8 mouse cellular contexts compared by ENCODE assay signal in the genomic region with DNA sequence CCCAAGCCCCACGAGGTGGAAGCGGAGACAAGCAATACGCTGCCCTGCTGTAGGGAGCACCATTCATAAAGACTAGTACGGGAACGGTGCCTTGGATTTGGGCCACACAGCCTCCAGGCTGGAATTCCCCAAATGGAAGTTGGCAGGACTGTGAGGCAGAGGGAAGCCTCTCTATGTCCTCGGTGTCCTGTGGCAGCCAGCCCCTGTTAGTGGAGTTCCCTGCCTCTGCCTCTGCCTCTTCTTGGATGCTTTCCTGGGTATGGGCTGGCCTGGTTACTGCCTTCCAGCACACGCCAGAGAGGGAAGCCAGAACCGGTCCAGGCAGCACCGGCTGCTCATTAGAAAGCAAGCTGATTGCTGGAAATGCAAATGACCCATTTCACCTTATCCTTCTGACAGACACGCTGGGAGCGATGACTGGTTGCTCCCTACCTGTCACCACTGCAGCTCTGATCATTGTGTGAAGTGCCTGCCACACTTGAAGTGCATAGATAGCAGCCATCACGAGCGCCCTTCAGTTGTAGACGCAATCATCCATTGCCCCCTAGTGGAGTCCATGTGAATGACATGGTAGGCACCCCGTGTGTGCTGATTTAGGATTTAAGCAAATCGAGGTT. TPM values are rescaled to one million over a fixed set of nuclear protein-coding genes. Genes with fewer than 3 reads are reported as not detected.
DNase-seq lines count a peak whose midpoint lies in the region; ATAC-seq lines count a peak whose summit lies in the region.

No protein-coding gene starts in this region.

- H3K4me2 ChIP-seq in hindbrain, embryonic 13.5 days: peak overlapping the region; percentile 18; the same call in 1 of the 2 replicates

- H3K27ac ChIP-seq in hindbrain, embryonic 13.5 days: peak overlapping the region; percentile 93

- H3K9ac ChIP-seq in hindbrain, embryonic 13.5 days: 0 out of 2 replicates have a peak overlapping the region, but pooled peaks have one; percentile 4

- H3K4me1 ChIP-seq in hindbrain, embryonic 13.5 days (replicated peaks): peaks cover 54% of the 10 kb centered on the region

- H3K4me3 ChIP-seq in hindbrain, embryonic 13.5 days: no peak overlapping the region

- peak; percentile 91 for DNase-seq in R1 (ENCODE audit: low read depth, low spot score)
- DNase-seq in cerebellum, postnatal 14 days: peak; percentile 93
- peak; percentile 85 to 90 for DNase-seq in frontal cortex, postnatal 25 days (ENCODE audit: low spot score in 2 of 2)
- peak; percentile 91 to 94 for DNase-seq in layer of hippocampus, postnatal 14 days (ENCODE audit: low spot score in 2 of 2)
- DNase-seq in lung, postnatal 36 days: peak; percentile 87
- DNase-seq in retina, postnatal 1 day: peak; percentile 91
- DNase-seq in urinary bladder, adult 18-20 months (ENCODE audit: low spot score in 2 of 2): peak; percentile 50 to 65

- H3K9me3 ChIP-seq in hindbrain, embryonic 13.5 days: no peaks in the 10 kb centered on the region

- ATAC-seq in hindbrain, embryonic 13.5 days (ENCODE audit: low FRiP score): peak; percentile 60

- no peaks in the 10 kb centered on the region for H3K36me3 ChIP-seq in hindbrain, embryonic 13.5 days

- 15% methylated on average over 16 of the region's 16 CpGs for WGBS in hindbrain, embryonic 13.5 days

- H3K27me3 ChIP-seq in hindbrain, embryonic 13.5 days: no peaks in the 10 kb centered on the region

RNA-seq across cellular contexts. Expression of gene Wdr95, which starts 4.1 kb away (rescaled TPM):
- polyA plus RNA-seq in hindbrain, embryonic 13.5 days (2015; fragmentation: Nextera tagmentation; extraction: Ambion mirVana): 0.10 and 0.84 TPM in 2 replicates
- total RNA-seq in layer of hippocampus, postnatal 14 days (2021): 1 to 10 TPM; 2.0 to 2.1 TPM
